Mouse (Mus musculus): ENCODE results near the gene Ces2g. TPM values are rescaled to one million over a fixed set of nuclear protein-coding genes. Genes with fewer than 3 reads are reported as not detected.

Ces2g gene
- polyA plus RNA-seq, 1 experiment from 2014 or later = 1.4 TPM

- no peak for ATAC-seq (ENCODE audit: extremely low read depth, insufficient number of reproducible peaks, low FRiP score, low TSS enrichment)
- H3K4me3 ChIP-seq = no peak overlapping the region
- no peak overlapping the region for H3K9ac ChIP-seq
- H3K4me2 ChIP-seq = no peak overlapping the region
- H3K27ac ChIP-seq (replicated peaks) = no peak overlapping the region
- no peaks in the 10 kb centered on the region for H3K9me3 ChIP-seq
- no peaks in the 10 kb centered on the region for H3K4me1 ChIP-seq
- 74% methylated on average over 6 of the region's 6 CpGs for WGBS
- H3K27me3 ChIP-seq (replicated peaks) = no peaks in the 10 kb centered on the region
- no peaks in the 10 kb centered on the region for H3K36me3 ChIP-seq
Observed at GRCm38 (mm10) chr8:104999183-104999582, 37.7 kb downstream of the Ces2g start.

- Histone ChIP-seq H3K9me3 (no peaks in the 10 kb centered on the region), H3K4me2 (no peak within 1 kb of the TSS), H3K27me3 (replicated peaks) (no peaks in the 10 kb centered on the region), H3K4me3 (no peak within 1 kb of the TSS), H3K9ac (no peak within 1 kb of the TSS), H3K27ac (replicated peaks) (no peak within 1 kb of the TSS), H3K36me3 (no peaks in the 10 kb centered on the region), H3K4me1 (no peaks in the 10 kb centered on the region)
- whole genome bisulfite sequencing = 74% methylated on average over 7 of the region's 7 CpGs
- no peak for ATAC-seq (ENCODE audit: extremely low read depth, insufficient number of reproducible peaks, low FRiP score, low TSS enrichment)
Observed at GRCm38 (mm10) chr8:105000586-105000985, 39.1 kb downstream of the Ces2g start, which contains the start of gene Ces2h. Ces2h (plus strand) TSS chr8:105000853.

GRCm38 (mm10) chr8:105010000-105010399 is 48.5 kb downstream of the Ces2g start:
- no peak overlapping the region for H3K4me2 ChIP-seq
- 76% methylated on average over 2 of the region's 2 CpGs for WGBS
- H3K27ac ChIP-seq (replicated peaks) = no peak overlapping the region
- no peaks in the 10 kb centered on the region for H3K4me1 ChIP-seq
- no peak overlapping the region for H3K4me3 ChIP-seq
- peaks cover 10% of the 10 kb centered on the region; the same call in 1 of the 2 replicates for H3K9me3 ChIP-seq
- H3K9ac ChIP-seq = no peak overlapping the region
- no peaks in the 10 kb centered on the region for H3K27me3 ChIP-seq (replicated peaks)
- no peaks in the 10 kb centered on the region for H3K36me3 ChIP-seq
- ATAC-seq (ENCODE audit: extremely low read depth, insufficient number of reproducible peaks, low FRiP score, low TSS enrichment) = no peak

GRCm38 (mm10) chr8:105011136-105011535 is 49.6 kb downstream of the Ces2g start:
- peaks cover 10% of the 10 kb centered on the region; the same call in 1 of the 2 replicates for H3K9me3 ChIP-seq
- H3K36me3 ChIP-seq = no peaks in the 10 kb centered on the region

GRCm38 (mm10) chr8:105014391-105014790 is 52.9 kb downstream of the Ces2g start:
- WGBS = 82% methylated on average over 5 of the region's 5 CpGs

More at GRCm38 (mm10) chr8:105011136-105011535, 49.6 kb downstream of the Ces2g start:
- Histone ChIP-seq H3K4me2 (no peak overlapping the region), H3K9ac (no peak overlapping the region), H3K27me3 (replicated peaks) (no peaks in the 10 kb centered on the region), H3K4me3 (no peak overlapping the region), H3K4me1 (no peaks in the 10 kb centered on the region), H3K27ac (replicated peaks) (no peak overlapping the region)
- 71% methylated on average over 12 of the region's 12 CpGs for WGBS
- ATAC-seq (ENCODE audit: extremely low read depth, insufficient number of reproducible peaks, low FRiP score, low TSS enrichment) = no peak

More at GRCm38 (mm10) chr8:105014391-105014790, 52.9 kb downstream of the Ces2g start:
- ATAC-seq (ENCODE audit: extremely low read depth, insufficient number of reproducible peaks, low FRiP score, low TSS enrichment) = no peak
- no peaks in the 10 kb centered on the region for H3K4me1 ChIP-seq
- H3K27me3 ChIP-seq (replicated peaks) = no peaks in the 10 kb centered on the region
- H3K4me3 ChIP-seq = no peak overlapping the region
- no peak overlapping the region for H3K27ac ChIP-seq (replicated peaks)
- no peak overlapping the region for H3K9ac ChIP-seq
- H3K36me3 ChIP-seq = no peaks in the 10 kb centered on the region
- no peak overlapping the region for H3K4me2 ChIP-seq
- H3K9me3 ChIP-seq = 0 out of 2 replicates have a peak, but pooled peaks cover 4% of the 10 kb centered on the region

Other genes with a start within 250 kb of the Ces2g start
- 0.23 TPM in 1 of 2 replicates, not detected in the other for gene Ces2a, start 227.7 kb upstream of the Ces2g start, polyA plus RNA-seq (2015; fragmentation: Nextera tagmentation; extraction: Ambion mirVana)
- gene Ces2b, start 130.1 kb upstream of the Ces2g start, polyA plus RNA-seq (2015; fragmentation: Nextera tagmentation; extraction: Ambion mirVana) = 0.05 and 0.10 TPM in 2 replicates
- not detected in 2 replicates for gene Ces2c, start 114.7 kb upstream of the Ces2g start, polyA plus RNA-seq (2015; fragmentation: Nextera tagmentation; extraction: Ambion mirVana)
- not detected in 2 replicates for gene Ces2e, start 35.5 kb upstream of the Ces2g start, polyA plus RNA-seq (2015; fragmentation: Nextera tagmentation; extraction: Ambion mirVana)
- gene Ces2f, start 14.4 kb upstream of the Ces2g start, polyA plus RNA-seq (2015; fragmentation: Nextera tagmentation; extraction: Ambion mirVana) = not detected in 2 replicates
- gene Ces2h, start 39.1 kb downstream of the Ces2g start, polyA plus RNA-seq (2015; fragmentation: Nextera tagmentation; extraction: Ambion mirVana) = not detected in 2 replicates
- gene Ces3a, start 86.9 kb downstream of the Ces2g start, polyA plus RNA-seq (2015; fragmentation: Nextera tagmentation; extraction: Ambion mirVana) = not detected in 2 replicates
- gene Ces3b, start 122.0 kb downstream of the Ces2g start, polyA plus RNA-seq (2015; fragmentation: Nextera tagmentation; extraction: Ambion mirVana) = not detected in 2 replicates
- not detected in 2 replicates for gene Ces4a, start 170.1 kb downstream of the Ces2g start, polyA plus RNA-seq (2015; fragmentation: Nextera tagmentation; extraction: Ambion mirVana)
- 39.4 and 43.0 TPM in 2 replicates for gene Cbfb, start 209.0 kb downstream of the Ces2g start, polyA plus RNA-seq (2015; fragmentation: Nextera tagmentation; extraction: Ambion mirVana)